Mouse (Mus musculus): ENCODE measurements around the gene Chpf2. TPM values are rescaled to one million over a fixed set of nuclear protein-coding genes. Genes with fewer than 3 reads are reported as not detected.
"Not testable (repeated sequence)": the region's sequence is repeated elsewhere in the genome, so short reads cannot be mapped to it uniquely, and the experiment has no call there.

The Chpf2 gene
- polyA plus RNA-seq, 1 experiment, result 25.7 TPM

GRCm38 (mm10) chr5:24550598-24551316 is 35.8 kb upstream of the Chpf2 start:
- H3K4me1 ChIP-seq (ENCODE audit: control insufficient read depth, insufficient read depth, insufficient read length, low read length), result no peaks in the 10 kb centered on the region; the same call in 1 of the 2 replicates
- no peak overlapping the region for H3K27ac ChIP-seq (ENCODE audit: insufficient read depth, low read depth, low read length)
- H3K4me3 ChIP-seq (ENCODE audit: low read depth, low read length), result no peak overlapping the region
- peaks cover 4% of the 10 kb centered on the region; the same call in 1 of the 2 replicates for H3K27me3 ChIP-seq (ENCODE audit: control insufficient read depth, insufficient read depth, low read length)
- TF ChIP-seq CTCF (IDR thresholded peaks at IDR 0.05; ENCODE audit: extremely low read depth, insufficient read length, insufficient replicate concordance, low read depth, low read length) (no peak), POLR2A (IDR thresholded peaks at IDR 0.05; ENCODE audit: low read depth, low read length) (no peak)
- no peaks in the 10 kb centered on the region for H3K36me3 ChIP-seq (ENCODE audit: control insufficient read depth, insufficient read depth, low read length)
- WGBS, result 20% methylated on average over 26 of the region's 26 CpGs

GRCm38 (mm10) chr5:24551317-24551688 is 35.2 kb upstream of the Chpf2 start:
- no peaks in the 10 kb centered on the region; the same call in 1 of the 2 replicates for H3K4me1 ChIP-seq (ENCODE audit: control insufficient read depth, insufficient read depth, insufficient read length, low read length)
- H3K4me3 ChIP-seq (ENCODE audit: low read depth, low read length), result no peak overlapping the region
- TF ChIP-seq POLR2A (IDR thresholded peaks at IDR 0.05; ENCODE audit: low read depth, low read length) (no peak), CTCF (IDR thresholded peaks at IDR 0.05; ENCODE audit: extremely low read depth, insufficient read length, insufficient replicate concordance, low read depth, low read length) (no peak)
- no peaks in the 10 kb centered on the region for H3K36me3 ChIP-seq (ENCODE audit: control insufficient read depth, insufficient read depth, low read length)
- 36% methylated on average over 2 of the region's 2 CpGs for WGBS
- H3K27me3 ChIP-seq (ENCODE audit: control insufficient read depth, insufficient read depth, low read length), result peaks cover 4% of the 10 kb centered on the region; the same call in 1 of the 2 replicates
- no peak overlapping the region for H3K27ac ChIP-seq (ENCODE audit: insufficient read depth, low read depth, low read length)

- 70% methylated on average over 5 of the region's 5 CpGs for WGBS
- H3K27ac ChIP-seq (ENCODE audit: insufficient read depth, low read depth, low read length), result no peak overlapping the region
- H3K4me1 ChIP-seq (ENCODE audit: control insufficient read depth, insufficient read depth, insufficient read length, low read length), result no peaks in the 10 kb centered on the region; the same call in 1 of the 2 replicates
- H3K4me3 ChIP-seq (ENCODE audit: low read depth, low read length), result no peak overlapping the region
- TF ChIP-seq POLR2A (IDR thresholded peaks at IDR 0.05; ENCODE audit: low read depth, low read length), result no peak
- TF ChIP-seq CTCF (IDR thresholded peaks at IDR 0.05; ENCODE audit: extremely low read depth, insufficient read length, insufficient replicate concordance, low read depth, low read length), result no peak
- no peaks in the 10 kb centered on the region for H3K36me3 ChIP-seq (ENCODE audit: control insufficient read depth, insufficient read depth, low read length)
- peaks cover 4% of the 10 kb centered on the region; the same call in 1 of the 2 replicates for H3K27me3 ChIP-seq (ENCODE audit: control insufficient read depth, insufficient read depth, low read length)
Observed at GRCm38 (mm10) chr5:24553621-24554244, 32.8 kb upstream of the Chpf2 start.

- not testable (repeated sequence) for H3K4me3 ChIP-seq (ENCODE audit: low read depth, low read length); H3K36me3 ChIP-seq (ENCODE audit: control insufficient read depth, insufficient read depth, low read length); H3K27me3 ChIP-seq (ENCODE audit: control insufficient read depth, insufficient read depth, low read length); H3K4me1 ChIP-seq (ENCODE audit: control insufficient read depth, insufficient read depth, insufficient read length, low read length); H3K27ac ChIP-seq (ENCODE audit: insufficient read depth, low read depth, low read length)
- 83% methylated on average over 7 of the region's 7 CpGs for WGBS
Observed at GRCm38 (mm10) chr5:24555335-24555734, 31.2 kb upstream of the Chpf2 start.

GRCm38 (mm10) chr5:24556709-24557108 is 29.8 kb upstream of the Chpf2 start, which contains the start of gene 4931409K22Rik:
Gene 4931409K22Rik (minus strand): TSS chr5:24556809.
- Histone ChIP-seq H3K27me3 (ENCODE audit: control insufficient read depth, insufficient read depth, low read length) (0 out of 2 replicates have a peak, but pooled peaks cover 4% of the 10 kb centered on the region), H3K4me3 (ENCODE audit: low read depth, low read length) (no peak within 1 kb of the TSS), H3K4me1 (ENCODE audit: control insufficient read depth, insufficient read depth, insufficient read length, low read length) (no peaks in the 10 kb centered on the region), H3K27ac (ENCODE audit: insufficient read depth, low read depth, low read length) (no peak within 1 kb of the TSS), H3K36me3 (ENCODE audit: control insufficient read depth, insufficient read depth, low read length) (no peaks in the 10 kb centered on the region)
- TF ChIP-seq POLR2A (IDR thresholded peaks at IDR 0.05; ENCODE audit: low read depth, low read length) (no peak), CTCF (IDR thresholded peaks at IDR 0.05; ENCODE audit: extremely low read depth, insufficient read length, insufficient replicate concordance, low read depth, low read length) (no peak)
- WGBS, result 38% methylated on average over 2 of the region's 2 CpGs

- Histone ChIP-seq H3K27ac (ENCODE audit: insufficient read depth, low read depth, low read length) (no peak overlapping the region), H3K27me3 (ENCODE audit: control insufficient read depth, insufficient read depth, low read length) (no peaks in the 10 kb centered on the region), H3K36me3 (ENCODE audit: control insufficient read depth, insufficient read depth, low read length) (peaks cover 27% of the 10 kb centered on the region), H3K4me3 (ENCODE audit: low read depth, low read length) (no peak overlapping the region), H3K4me1 (ENCODE audit: control insufficient read depth, insufficient read depth, insufficient read length, low read length) (peaks cover 8% of the 10 kb centered on the region)
- 86% methylated on average over 1 of the region's 1 CpGs for WGBS
- TF ChIP-seq CTCF (IDR thresholded peaks at IDR 0.05; ENCODE audit: extremely low read depth, insufficient read length, insufficient replicate concordance, low read depth, low read length) (no peak), POLR2A (IDR thresholded peaks at IDR 0.05; ENCODE audit: low read depth, low read length) (no peak)
Observed at GRCm38 (mm10) chr5:24575948-24576347, 10.6 kb upstream of the Chpf2 start.

GRCm38 (mm10) chr5:24576801-24577182 is 9.7 kb upstream of the Chpf2 start:
- 2% methylated on average over 32 of the region's 32 CpGs for WGBS
- H3K36me3 ChIP-seq (ENCODE audit: control insufficient read depth, insufficient read depth, low read length), result peaks cover 20% of the 10 kb centered on the region
- H3K4me3 ChIP-seq (ENCODE audit: low read depth, low read length), result peak overlapping the region; percentile 75
- peaks cover 8% of the 10 kb centered on the region for H3K4me1 ChIP-seq (ENCODE audit: control insufficient read depth, insufficient read depth, insufficient read length, low read length)
- TF ChIP-seq CTCF (IDR thresholded peaks at IDR 0.05; ENCODE audit: extremely low read depth, insufficient read length, insufficient replicate concordance, low read depth, low read length) (no peak), POLR2A (IDR thresholded peaks at IDR 0.05; ENCODE audit: low read depth, low read length) (no peak)
- no peaks in the 10 kb centered on the region for H3K27me3 ChIP-seq (ENCODE audit: control insufficient read depth, insufficient read depth, low read length)
- H3K27ac ChIP-seq (ENCODE audit: insufficient read depth, low read depth, low read length), result peak overlapping the region; percentile 4; the same call in 1 of the 2 replicates
